Mouse (Mus musculus) small intestine, adult 2 months (tissue): ENCODE data around the gene Fanci. TPM values are rescaled to one million over a fixed set of nuclear protein-coding genes. Genes with fewer than 3 reads are reported as not detected.

ENCODE experiments used
- H3K27ac ChIP-seq: fragments of 200-500 bp; 2 replicates; pipeline ENCODE4 v1.5.1; 2012; ENCODE audit warnings: low read depth, low read length, control low read depth, inconsistent platforms; ENCODE audit not compliant: insufficient read depth
- H3K27me3 ChIP-seq: fragments of 200-500 bp; 2 replicates; pipeline ENCODE4 v1.6.1; 2012; ENCODE audit warnings: mild to moderate bottlenecking, moderate library complexity, low read length, inconsistent platforms; ENCODE audit not compliant: control insufficient read depth, insufficient read depth
- H3K36me3 ChIP-seq: fragments of 200-500 bp; 2 replicates; pipeline ENCODE4 v1.6.1; 2012; ENCODE audit warnings: mild to moderate bottlenecking, low read length, control low read depth, inconsistent platforms; ENCODE audit not compliant: control insufficient read depth, insufficient read depth
- H3K4me1 ChIP-seq: fragments of 200-500 bp; 2 replicates; pipeline ENCODE4 v1.6.1; 2012; ENCODE audit warnings: low read length, inconsistent platforms, mixed read lengths; ENCODE audit not compliant: control insufficient read depth, insufficient read depth, insufficient read length
- H3K4me3 ChIP-seq: fragments of 200-500 bp; 2 replicates; pipeline ENCODE4 v1.5.1; 2012; ENCODE audit warnings: low read depth, mild to moderate bottlenecking, control low read depth, inconsistent platforms, low read length, moderate library complexity
- CTCF ChIP-seq: fragments of 200-500 bp; IDR thresholded peaks from 2 replicates; pipeline ENCODE4 v1.5.1; 2012; ENCODE audit warnings: low read depth, mild to moderate bottlenecking, control low read depth, inconsistent platforms, low read length, moderate library complexity, mixed read lengths; ENCODE audit not compliant: insufficient replicate concordance, insufficient read length; ENCODE audit errors: extremely low read depth
- POLR2A ChIP-seq: fragments of 200-500 bp; IDR thresholded peaks from 2 replicates; pipeline ENCODE4 v1.6.1; 2012; ENCODE audit warnings: low read depth, mild to moderate bottlenecking, control low read depth, inconsistent platforms, low read length, moderate library complexity
- WGBS: fragments of 180-500 bp; shearing (Covaris S2); methylation state at CpG from one replicate; pipeline ENCODE4 v1.1.7; 2018; 5-methylcytosine and 5-hydroxymethylcytosine counted together
- polyA plus RNA-seq: library from polyadenylated mRNA; depleted of rRNA; stranded (reverse); fragments of >200 nt; gene quantifications from 2 replicates; pipeline ENCODE4 v1.2.3, GENCODE M21; 2012

Gene Fanci
- polyA plus RNA-seq, 1 experiment = 1.8 TPM

- H3K4me1 ChIP-seq = peaks cover 4% of the 10 kb centered on the region; the same call in 1 of the 2 replicates
- no peaks in the 10 kb centered on the region for H3K36me3 ChIP-seq
- TF ChIP-seq CTCF = no peak
- no peak for TF ChIP-seq POLR2A
- WGBS = 70% methylated on average over 7 of the region's 7 CpGs
- H3K4me3 ChIP-seq = no peak overlapping the region
- no peaks in the 10 kb centered on the region for H3K27me3 ChIP-seq
- H3K27ac ChIP-seq = no peak overlapping the region
Observed at GRCm38 (mm10) chr7:79395186-79395585, 3.5 kb downstream of the Fanci start.

GRCm38 (mm10) chr7:79397446-79397963 lies 5.8 kb downstream of the Fanci start:
- H3K4me3 ChIP-seq = no peak overlapping the region
- 0 out of 2 replicates have a peak, but pooled peaks cover 2% of the 10 kb centered on the region for H3K4me1 ChIP-seq
- H3K36me3 ChIP-seq = no peaks in the 10 kb centered on the region
- no peak for TF ChIP-seq CTCF
- TF ChIP-seq POLR2A = no peak
- no peaks in the 10 kb centered on the region for H3K27me3 ChIP-seq
- no peak overlapping the region for H3K27ac ChIP-seq
- WGBS = 77% methylated on average over 10 of the region's 10 CpGs

DNA sequence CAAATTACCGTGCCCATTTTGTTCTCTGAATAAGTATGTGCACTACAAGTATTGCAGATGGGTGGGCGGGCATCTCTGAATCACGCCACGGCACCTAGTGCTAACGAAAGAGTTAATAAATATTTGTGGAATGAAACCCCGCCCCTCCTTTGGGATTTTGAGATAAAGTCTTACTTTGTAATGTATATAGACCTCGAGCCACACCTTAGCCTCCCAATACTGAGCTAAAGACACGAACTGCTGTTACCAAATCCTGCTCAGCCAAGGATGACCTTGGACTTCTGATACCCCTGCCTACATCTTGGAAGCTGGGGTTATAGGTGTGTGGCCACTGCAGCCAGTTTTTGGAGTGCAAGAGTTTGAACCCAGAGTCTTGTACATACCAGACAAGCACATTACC lies 6.7 kb downstream of the Fanci start:
- Histone ChIP-seq H3K4me3 (no peak overlapping the region), H3K27me3 (no peaks in the 10 kb centered on the region), H3K27ac (no peak overlapping the region), H3K4me1 (no peaks in the 10 kb centered on the region), H3K36me3 (no peaks in the 10 kb centered on the region)
- WGBS = 49% methylated on average over 8 of the region's 8 CpGs
- no peak for TF ChIP-seq POLR2A
- no peak for TF ChIP-seq CTCF

- no peak overlapping the region for H3K4me3 ChIP-seq
- no peaks in the 10 kb centered on the region for H3K4me1 ChIP-seq
- H3K36me3 ChIP-seq = no peaks in the 10 kb centered on the region
- WGBS = 83% methylated on average over 12 of the region's 12 CpGs
- TF ChIP-seq CTCF (no peak), POLR2A (no peak)
- H3K27me3 ChIP-seq = no peaks in the 10 kb centered on the region
- no peak overlapping the region for H3K27ac ChIP-seq
Observed at GRCm38 (mm10) chr7:79398971-79399370, 7.2 kb downstream of the Fanci start.

DNA sequence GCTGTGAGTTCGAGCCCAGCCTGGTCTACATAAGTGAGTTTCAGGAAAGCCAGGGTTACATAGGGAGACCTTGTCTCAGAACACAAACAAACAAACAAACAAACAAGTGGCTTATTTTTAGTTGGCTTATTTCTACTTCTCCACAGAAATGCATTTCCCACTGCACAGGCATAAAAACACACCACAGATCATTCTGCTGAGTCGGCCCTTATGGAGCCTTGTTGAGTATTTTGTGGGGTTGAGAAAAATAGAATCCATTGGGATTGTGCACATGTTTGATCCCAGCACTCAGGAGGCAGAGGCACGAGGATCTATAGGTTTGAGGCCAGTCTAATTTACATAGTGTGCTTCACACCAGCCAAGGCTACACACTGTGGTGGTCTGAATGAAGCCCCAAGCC lies 8.6 kb downstream of the Fanci start:
- H3K27me3 ChIP-seq = no peaks in the 10 kb centered on the region
- no peak overlapping the region for H3K4me3 ChIP-seq
- H3K4me1 ChIP-seq = no peaks in the 10 kb centered on the region
- no peak overlapping the region for H3K27ac ChIP-seq
- no peaks in the 10 kb centered on the region for H3K36me3 ChIP-seq
- WGBS = 85% methylated on average over 3 of the region's 3 CpGs
- no peak for TF ChIP-seq CTCF
- no peak for TF ChIP-seq POLR2A

DNA sequence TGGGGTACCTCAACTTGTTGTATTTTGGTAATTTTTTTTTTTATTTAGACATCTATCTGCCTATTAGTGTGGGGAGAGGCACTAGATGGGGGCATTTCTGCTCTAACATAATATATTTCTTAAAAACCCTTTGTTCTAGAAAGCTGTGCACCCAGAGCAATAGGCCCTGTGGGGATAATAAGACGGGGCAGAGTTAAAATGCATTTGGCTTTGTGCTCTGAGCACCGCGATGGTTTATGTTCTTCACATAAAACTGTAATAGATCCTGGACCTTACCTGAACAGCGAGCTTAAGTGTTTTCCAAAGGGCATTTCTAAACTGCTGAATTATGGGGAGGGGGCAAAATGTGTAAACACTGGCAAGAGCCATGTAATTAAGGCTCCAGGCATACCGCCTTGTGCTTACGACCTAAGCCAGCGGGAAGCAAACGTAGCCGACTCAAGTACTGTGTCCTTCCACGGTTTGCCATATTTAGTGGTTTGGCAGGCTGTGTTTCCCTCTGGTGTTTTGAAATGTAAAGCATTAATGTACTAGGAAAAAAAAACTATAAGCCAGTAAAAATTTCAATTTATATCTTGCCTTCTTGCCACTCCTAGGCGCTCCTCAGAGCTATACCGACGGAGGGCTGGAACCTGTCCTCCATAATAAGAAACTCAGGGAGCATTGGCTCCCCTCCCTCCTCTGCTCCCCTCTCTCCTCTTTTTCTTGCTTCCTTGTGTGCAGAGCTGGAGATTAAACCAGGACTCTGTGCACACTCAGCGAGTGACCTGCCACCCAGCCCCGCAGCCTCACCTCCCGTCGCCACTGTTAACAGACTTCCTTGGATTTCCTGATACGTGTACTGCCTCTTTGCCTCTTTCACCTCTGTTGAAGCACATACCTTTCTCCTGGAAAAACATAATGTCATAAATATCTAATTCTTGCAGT lies 23.0 kb downstream of the Fanci start:
- no peak for TF ChIP-seq POLR2A
- TF ChIP-seq CTCF = no peak
- Histone ChIP-seq H3K4me1 (no peaks in the 10 kb centered on the region), H3K27ac (no peak overlapping the region), H3K4me3 (no peak overlapping the region), H3K27me3 (no peaks in the 10 kb centered on the region), H3K36me3 (0 out of 2 replicates have a peak, but pooled peaks cover 2% of the 10 kb centered on the region)
- WGBS = 90% methylated on average over 18 of the region's 18 CpGs

DNA sequence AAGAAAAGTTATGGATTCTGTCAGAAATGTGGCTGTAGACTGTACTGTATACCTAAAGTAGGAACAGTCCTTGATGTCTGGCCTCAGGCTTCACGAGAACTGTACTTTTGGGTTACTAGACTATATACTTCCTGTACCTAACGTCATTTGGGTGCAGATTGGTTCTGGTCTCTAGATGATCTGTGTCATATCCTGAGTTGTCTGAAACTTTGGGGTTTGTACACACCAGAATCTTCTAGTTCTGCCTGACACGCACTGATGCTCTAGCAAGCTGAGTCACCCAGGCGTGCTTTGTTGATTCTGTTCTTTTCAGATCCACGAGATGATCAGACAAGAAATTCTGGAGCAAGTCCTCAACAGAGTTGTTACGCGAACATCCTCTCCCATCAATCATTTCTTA lies 28.2 kb downstream of the Fanci start:
- Histone ChIP-seq H3K4me3 (no peak overlapping the region), H3K27ac (no peak overlapping the region), H3K36me3 (0 out of 2 replicates have a peak, but pooled peaks cover 2% of the 10 kb centered on the region), H3K27me3 (no peaks in the 10 kb centered on the region), H3K4me1 (no peaks in the 10 kb centered on the region)
- 88% methylated on average over 7 of the region's 7 CpGs for WGBS
- TF ChIP-seq POLR2A (no peak), CTCF (no peak)
